Mouse (Mus musculus) midbrain, embryonic 12.5 days (tissue): Measurements from ENCODE around the gene Nudcd3. TPM values are rescaled to one million over a fixed set of nuclear protein-coding genes. Genes with fewer than 3 reads are reported as not detected.

Experiments
- ATAC-seq: fragments of 200-750 bp; cut with Nextera tagmentation; 2 replicates; pipeline ENCODE4 v1.8.0; 2017; ENCODE audit warnings: low read depth, moderate TSS enrichment, moderate library complexity; ENCODE audit not compliant: low FRiP score
- H3K27ac ChIP-seq: fragments of 300-500 bp; sonication (generic); replicated peaks from 2 replicates; pipeline ENCODE4 v1.5.1; 2016; ENCODE audit warnings: mild to moderate bottlenecking
- H3K27me3 ChIP-seq: fragments of 300-500 bp; sonication (generic); 2 replicates; pipeline ENCODE4 v1.6.1; 2016; ENCODE audit warnings: mild to moderate bottlenecking
- H3K36me3 ChIP-seq: fragments of 300-500 bp; sonication (generic); 2 replicates; pipeline ENCODE4 v1.6.1; 2016
- H3K4me1 ChIP-seq: fragments of 300-500 bp; sonication (generic); 2 replicates; pipeline ENCODE4 v1.6.1; 2016
- H3K4me2 ChIP-seq: fragments of 300-500 bp; sonication (generic); replicated peaks from 2 replicates; pipeline ENCODE4 v1.6.1; 2016; ENCODE audit warnings: mild to moderate bottlenecking, moderate library complexity
- H3K4me3 ChIP-seq: fragments of 300-500 bp; sonication (generic); 2 replicates; pipeline ENCODE4 v1.5.1; 2016; ENCODE audit warnings: mild to moderate bottlenecking
- H3K9ac ChIP-seq: fragments of 300-500 bp; sonication (generic); replicated peaks from 2 replicates; pipeline ENCODE4 v1.6.1; 2016; ENCODE audit warnings: mild to moderate bottlenecking, moderate library complexity
- H3K9me3 ChIP-seq: fragments of 300-500 bp; sonication (generic); 2 replicates; pipeline ENCODE4 v1.6.1; 2016; ENCODE audit warnings: mild to moderate bottlenecking
- WGBS: fragments of 180-500 bp; shearing (Covaris S2); methylation state at CpG from one replicate; pipeline ENCODE4 v1.1.7; 2016; 5-methylcytosine and 5-hydroxymethylcytosine counted together
- polyA plus RNA-seq: library from polyadenylated mRNA; unstranded; fragments of >200 nt; fragmentation: Nextera tagmentation; extraction: Ambion mirVana; gene quantifications from 2 replicates; pipeline ENCODE4 v1.2.1, GENCODE M21; 2016

Nudcd3 gene
- polyA plus RNA-seq, 1 experiment from 2014 or later, result 55.0 TPM

- H3K27ac ChIP-seq, result peak within 1 kb of the TSS; percentile 96
- peak within 1 kb of the TSS; percentile 88 for H3K4me2 ChIP-seq
- peak; percentile 82 for ATAC-seq
- no peaks in the 10 kb centered on the region for H3K36me3 ChIP-seq
- peak within 1 kb of the TSS; percentile 84 for H3K4me3 ChIP-seq
- peak within 1 kb of the TSS; percentile 82 for H3K9ac ChIP-seq
- H3K9me3 ChIP-seq, result no peaks in the 10 kb centered on the region
- H3K4me1 ChIP-seq, result peaks cover 24% of the 10 kb centered on the region
- H3K27me3 ChIP-seq, result no peaks in the 10 kb centered on the region
- WGBS, result 2% methylated on average over 35 of the region's 35 CpGs
Observed at GRCm38 (mm10) chr11:6199410-6200086, 667 bp downstream of the Nudcd3 start, which contains the start of gene A730071L15Rik. Gene A730071L15Rik (plus strand): TSS chr11:6200029.

GRCm38 (mm10) chr11:6198449-6198848, 1.8 kb downstream of the Nudcd3 start:
- Histone ChIP-seq H3K4me2 (peak overlapping the region; percentile 88), H3K27ac (no peak overlapping the region), H3K4me1 (peaks cover 24% of the 10 kb centered on the region), H3K9ac (no peak overlapping the region), H3K36me3 (no peaks in the 10 kb centered on the region), H3K9me3 (no peaks in the 10 kb centered on the region), H3K4me3 (peak overlapping the region; percentile 84), H3K27me3 (no peaks in the 10 kb centered on the region)
- whole genome bisulfite sequencing, result 92% methylated on average over 4 of the region's 4 CpGs
- ATAC-seq, result no peak

GRCm38 (mm10) chr11:6196780-6197179, 3.4 kb downstream of the Nudcd3 start:
- Histone ChIP-seq H3K36me3 (peaks cover 15% of the 10 kb centered on the region), H3K27me3 (no peaks in the 10 kb centered on the region), H3K9me3 (no peaks in the 10 kb centered on the region), H3K4me3 (no peak overlapping the region), H3K4me1 (peaks cover 24% of the 10 kb centered on the region), H3K4me2 (no peak overlapping the region), H3K9ac (no peak overlapping the region), H3K27ac (no peak overlapping the region)
- no peak for ATAC-seq
- WGBS, result 90% methylated on average over 8 of the region's 8 CpGs

GRCm38 (mm10) chr11:6187878-6188277, 12.3 kb downstream of the Nudcd3 start:
- peaks cover 14% of the 10 kb centered on the region; the same call in 1 of the 2 replicates for H3K4me1 ChIP-seq
- H3K9ac ChIP-seq, result no peak overlapping the region
- WGBS, result 14% methylated on average over 2 of the region's 2 CpGs

GRCm38 (mm10) chr11:6187399-6187798, 12.8 kb downstream of the Nudcd3 start:
- Histone ChIP-seq H3K9ac (no peak overlapping the region), H3K4me2 (no peak overlapping the region), H3K4me3 (no peak overlapping the region), H3K9me3 (no peaks in the 10 kb centered on the region), H3K4me1 (peaks cover 16% of the 10 kb centered on the region; the same call in 1 of the 2 replicates), H3K36me3 (peaks cover 10% of the 10 kb centered on the region; the same call in 1 of the 2 replicates), H3K27ac (no peak overlapping the region), H3K27me3 (no peaks in the 10 kb centered on the region)
- WGBS, result 94% methylated on average over 3 of the region's 3 CpGs
- no peak for ATAC-seq

More at GRCm38 (mm10) chr11:6187878-6188277, 12.3 kb downstream of the Nudcd3 start:
- H3K4me3 ChIP-seq, result no peak overlapping the region
- no peak overlapping the region for H3K27ac ChIP-seq
- no peak overlapping the region for H3K4me2 ChIP-seq
- peak; percentile 41; the same call in 1 of the 2 replicates for ATAC-seq
- peaks cover 15% of the 10 kb centered on the region for H3K36me3 ChIP-seq
- H3K9me3 ChIP-seq, result no peaks in the 10 kb centered on the region
- no peaks in the 10 kb centered on the region for H3K27me3 ChIP-seq

GRCm38 (mm10) chr11:6184202-6184935, 15.8 kb downstream of the Nudcd3 start:
- Histone ChIP-seq H3K4me2 (no peak overlapping the region), H3K9ac (no peak overlapping the region), H3K36me3 (no peaks in the 10 kb centered on the region), H3K9me3 (no peaks in the 10 kb centered on the region), H3K4me1 (peaks cover 22% of the 10 kb centered on the region), H3K27ac (no peak overlapping the region), H3K27me3 (no peaks in the 10 kb centered on the region), H3K4me3 (no peak overlapping the region)
- 78% methylated on average over 11 of the region's 11 CpGs for WGBS
- no peak for ATAC-seq

GRCm38 (mm10) chr11:6183246-6183645, 17.0 kb downstream of the Nudcd3 start:
- no peak overlapping the region for H3K9ac ChIP-seq
- ATAC-seq, result no peak
- H3K27ac ChIP-seq, result no peak overlapping the region
- H3K9me3 ChIP-seq, result no peaks in the 10 kb centered on the region
- no peak overlapping the region for H3K4me2 ChIP-seq
- H3K4me1 ChIP-seq, result peaks cover 32% of the 10 kb centered on the region
- no peaks in the 10 kb centered on the region for H3K27me3 ChIP-seq
- no peak overlapping the region for H3K4me3 ChIP-seq
- 55% methylated on average over 2 of the region's 2 CpGs for WGBS
- H3K36me3 ChIP-seq, result no peaks in the 10 kb centered on the region

- no peaks in the 10 kb centered on the region for H3K9me3 ChIP-seq
- no peaks in the 10 kb centered on the region for H3K36me3 ChIP-seq
- H3K4me2 ChIP-seq, result no peak overlapping the region
- peaks cover 38% of the 10 kb centered on the region for H3K4me1 ChIP-seq
- no peaks in the 10 kb centered on the region for H3K27me3 ChIP-seq
- 49% methylated on average over 6 of the region's 6 CpGs for WGBS
- H3K27ac ChIP-seq, result no peak overlapping the region
- no peak overlapping the region for H3K4me3 ChIP-seq
- no peak for ATAC-seq
- H3K9ac ChIP-seq, result no peak overlapping the region
Observed at GRCm38 (mm10) chr11:6180811-6181399, 19.3 kb downstream of the Nudcd3 start.

- peaks cover 31% of the 10 kb centered on the region for H3K4me1 ChIP-seq
- no peak for ATAC-seq
- no peak overlapping the region for H3K27ac ChIP-seq
Observed at GRCm38 (mm10) chr11:6179194-6179593, 21.0 kb downstream of the Nudcd3 start.

GRCm38 (mm10) chr11:6178673-6179166, 21.5 kb downstream of the Nudcd3 start:
- H3K4me3 ChIP-seq, result no peak overlapping the region
- H3K4me1 ChIP-seq, result peaks cover 27% of the 10 kb centered on the region
- H3K4me2 ChIP-seq, result no peak overlapping the region
- no peaks in the 10 kb centered on the region for H3K27me3 ChIP-seq
- WGBS, result 9% methylated on average over 2 of the region's 2 CpGs
- no peak for ATAC-seq
- H3K36me3 ChIP-seq, result no peaks in the 10 kb centered on the region
- no peak overlapping the region for H3K27ac ChIP-seq
- H3K9ac ChIP-seq, result no peak overlapping the region
- no peaks in the 10 kb centered on the region for H3K9me3 ChIP-seq

More at GRCm38 (mm10) chr11:6179194-6179593, 21.0 kb downstream of the Nudcd3 start:
- H3K4me2 ChIP-seq, result no peak overlapping the region
- H3K27me3 ChIP-seq, result no peaks in the 10 kb centered on the region
- no peak overlapping the region for H3K4me3 ChIP-seq
- WGBS, result 12% methylated on average over 8 of the region's 8 CpGs
- no peaks in the 10 kb centered on the region for H3K9me3 ChIP-seq
- H3K9ac ChIP-seq, result no peak overlapping the region
- no peaks in the 10 kb centered on the region for H3K36me3 ChIP-seq

GRCm38 (mm10) chr11:6177781-6178420, 22.3 kb downstream of the Nudcd3 start:
- ATAC-seq, result no peak
- Histone ChIP-seq H3K27ac (no peak overlapping the region), H3K36me3 (no peaks in the 10 kb centered on the region)

More at GRCm38 (mm10) chr11:6177781-6178420, 22.3 kb downstream of the Nudcd3 start:
- H3K9me3 ChIP-seq, result no peaks in the 10 kb centered on the region
- 39% methylated on average over 8 of the region's 8 CpGs for WGBS
- H3K4me3 ChIP-seq, result no peak overlapping the region
- no peak overlapping the region for H3K9ac ChIP-seq
- H3K27me3 ChIP-seq, result no peaks in the 10 kb centered on the region
- H3K4me2 ChIP-seq, result no peak overlapping the region
- H3K4me1 ChIP-seq, result peaks cover 24% of the 10 kb centered on the region
